16 mouse cellular contexts compared by ENCODE assay signal in genomic region chr3:80533706-80534349, GRCm38 (mm10).
A peak's percentile ranks its signal among the peaks of the same experiment; 100 is the strongest.
DNase-seq lines count a peak whose midpoint lies in the region; ATAC-seq lines count a peak whose summit lies in the region.
"Had no signal": no experiment of that assay in that cellular context is flagged by ENCODE, and none has a peak within 500 bp of the region (broad histone marks: within the 10 kb centered on the region; RNA-seq: fewer than 3 reads in every experiment).

No protein-coding gene starts in this region.

- peak overlapping the region; percentile 70 for H3K27ac ChIP-seq in forebrain, embryonic 15.5 days (replicated peaks)
- no peak overlapping the region for H3K27ac ChIP-seq in forebrain, embryonic 10.5 days
- H3K27ac ChIP-seq: embryonic facial prominence, embryonic 12.5 days; hindbrain, postnatal 0 days; kidney, embryonic 15.5 days; liver, embryonic 14.5 days; midbrain, embryonic 13.5 days had no signal

- H3K4me2 ChIP-seq in forebrain, embryonic 15.5 days (replicated peaks): no peak overlapping the region
- H3K4me2 ChIP-seq: embryonic facial prominence, embryonic 12.5 days; kidney, embryonic 15.5 days; midbrain, embryonic 13.5 days had no signal

- no peaks in the 10 kb centered on the region for H3K27me3 ChIP-seq in forebrain, embryonic 15.5 days
- H3K27me3 ChIP-seq in forebrain, embryonic 10.5 days (ENCODE audit: poor library complexity, severe bottlenecking): no peaks in the 10 kb centered on the region
- H3K27me3 ChIP-seq: embryonic facial prominence, embryonic 12.5 days; kidney, embryonic 15.5 days; midbrain, embryonic 13.5 days had no signal

- H3K4me1 ChIP-seq in forebrain, embryonic 15.5 days: no peaks in the 10 kb centered on the region
- no peaks in the 10 kb centered on the region for H3K4me1 ChIP-seq in forebrain, embryonic 10.5 days
- H3K4me1 ChIP-seq: embryonic facial prominence, embryonic 12.5 days; kidney, embryonic 15.5 days; midbrain, embryonic 13.5 days had no signal

- H3K4me3 ChIP-seq in forebrain, embryonic 15.5 days: no peak overlapping the region
- H3K4me3 ChIP-seq in forebrain, embryonic 10.5 days: no peak overlapping the region
- H3K4me3 ChIP-seq: embryonic facial prominence, embryonic 12.5 days; kidney, embryonic 15.5 days; midbrain, embryonic 13.5 days had no signal

- intact Hi-C loops in left cerebral cortex, postnatal 36 days (cut with DNase I): loop anchor here (2.0 kb wide), 1 partner anchor 111 kb away; no protein-coding TSS in a partner anchor

- DNase-seq in forebrain, embryonic 10.5 days (ENCODE audit: extremely low spot score, low spot score): no peak
- peak; percentile 61 for DNase-seq in brain, embryonic 18.5 days (ENCODE audit: low read depth, low spot score)
- DNase-seq in frontal cortex, adult 2 months (ENCODE audit: extremely low spot score in 1 of 2, low spot score in 1 of 2): peak; percentile 74 to 82
- peak; percentile 50 to 62 for DNase-seq in left cerebral cortex, postnatal 36 days (ENCODE audit: low spot score in 2 of 2)
- DNase-seq in kidney, adult 18-20 months: no peak
- no peak for DNase-seq in Muller cell, postnatal 12 days (ENCODE audit: inconsistent ontology term)
- no peak for DNase-seq in urinary bladder, postnatal 25 days (ENCODE audit: low spot score)
- DNase-seq: heart, adult 18-20 months; heart, postnatal 14 days; thymus, postnatal 14 days had no signal

- H3K9me3 ChIP-seq in forebrain, embryonic 15.5 days: no peaks in the 10 kb centered on the region
- H3K9me3 ChIP-seq in forebrain, embryonic 10.5 days: no peaks in the 10 kb centered on the region
- H3K9me3 ChIP-seq: embryonic facial prominence, embryonic 12.5 days; kidney, embryonic 15.5 days; midbrain, embryonic 13.5 days had no signal

- no peak overlapping the region for H3K9ac ChIP-seq in forebrain, embryonic 15.5 days (replicated peaks)
- H3K9ac ChIP-seq: embryonic facial prominence, embryonic 12.5 days; kidney, embryonic 15.5 days; liver, embryonic 14.5 days; midbrain, embryonic 13.5 days had no signal

- no peaks in the 10 kb centered on the region for H3K36me3 ChIP-seq in forebrain, embryonic 15.5 days
- H3K36me3 ChIP-seq in forebrain, embryonic 10.5 days (replicated peaks): no peaks in the 10 kb centered on the region
- H3K36me3 ChIP-seq: embryonic facial prominence, embryonic 12.5 days; kidney, embryonic 15.5 days; midbrain, embryonic 13.5 days had no signal

- ATAC-seq in forebrain, embryonic 15.5 days (replicated peaks): peak; percentile 88
- ATAC-seq: hindbrain, postnatal 0 days; midbrain, embryonic 13.5 days had no signal

- 61% methylated on average over 4 of the region's 4 CpGs for WGBS in forebrain, embryonic 15.5 days
- 85% methylated on average over 4 of the region's 4 CpGs for WGBS in forebrain, embryonic 10.5 days

Comparison
In these comparisons a context has a peak if more than half of its experiments do, and no peak if none do; other contexts are left out.
1. DNase-seq: peak in brain, embryonic 18.5 days (single experiment), frontal cortex, adult 2 months (2 of 2) and left cerebral cortex, postnatal 36 days (2 of 2); none in forebrain, embryonic 10.5 days (single experiment), kidney, adult 18-20 months (single experiment), Muller cell, postnatal 12 days (single experiment) and urinary bladder, postnatal 25 days (single experiment).